Mouse (Mus musculus) midbrain, embryonic 15.5 days (tissue): ENCODE measurements around the gene Eif2b5. TPM values are rescaled to one million over a fixed set of nuclear protein-coding genes. Genes with fewer than 3 reads are reported as not detected.
"Not testable (repeated sequence)": the region's sequence is repeated elsewhere in the genome, so short reads cannot be mapped to it uniquely, and the experiment has no call there.

Experiments used
- ATAC-seq: fragments of 200-750 bp; cut with Nextera tagmentation; replicated peaks from 2 replicates; pipeline ENCODE4 v1.8.0; 2017; ENCODE audit warnings: moderate TSS enrichment
- H3K27ac ChIP-seq: fragments of 300-500 bp; sonication (generic); 2 replicates; pipeline ENCODE4 v1.5.1; 2015; ENCODE audit warnings: mild to moderate bottlenecking, inconsistent platforms
- H3K27me3 ChIP-seq: fragments of 300-500 bp; sonication (generic); replicated peaks from 2 replicates; pipeline ENCODE4 v1.6.1; 2015; ENCODE audit warnings: inconsistent platforms
- H3K36me3 ChIP-seq: fragments of 300-500 bp; sonication (generic); replicated peaks from 2 replicates; pipeline ENCODE4 v1.6.1; 2015; ENCODE audit warnings: inconsistent platforms
- H3K4me1 ChIP-seq: fragments of 300-500 bp; sonication (generic); 2 replicates; pipeline ENCODE4 v1.6.1; 2015; ENCODE audit warnings: inconsistent platforms
- H3K4me2 ChIP-seq: fragments of 300-500 bp; sonication (generic); 2 replicates; pipeline ENCODE4 v1.6.1; 2015; ENCODE audit warnings: inconsistent platforms, mild to moderate bottlenecking, moderate library complexity
- H3K4me3 ChIP-seq: fragments of 300-500 bp; sonication (generic); 2 replicates; pipeline ENCODE4 v1.5.1; 2015; ENCODE audit warnings: mild to moderate bottlenecking, inconsistent platforms
- H3K9ac ChIP-seq: fragments of 300-500 bp; sonication (generic); 2 replicates; pipeline ENCODE4 v1.6.1; 2015; ENCODE audit warnings: mild to moderate bottlenecking, inconsistent platforms
- H3K9me3 ChIP-seq: fragments of 300-500 bp; sonication (generic); 2 replicates; pipeline ENCODE4 v1.6.1; 2016; ENCODE audit warnings: inconsistent platforms
- WGBS: fragments of 180-500 bp; shearing (Covaris S2); methylation state at CpG from one replicate; pipeline ENCODE4 v1.1.7; 2015; ENCODE audit warnings: mixed read lengths; 5-methylcytosine and 5-hydroxymethylcytosine counted together
- polyA plus RNA-seq: library from polyadenylated mRNA; unstranded; fragments of >200 nt; fragmentation: Nextera tagmentation; extraction: Ambion mirVana; gene quantifications from 2 replicates; pipeline ENCODE4 v1.2.1, GENCODE M21; 2015

Gene Eif2b5
- 96.2 and 100 TPM in 2 replicates for polyA plus RNA-seq

GRCm38 (mm10) chr16:20498677-20499475 lies at the start of gene Eif2b5:
Eif2b5 (plus strand) TSS chr16:20498817.
- Histone ChIP-seq H3K27ac (peak within 1 kb of the TSS; percentile 86), H3K36me3 (peaks cover 29% of the 10 kb centered on the region), H3K27me3 (peaks cover 7% of the 10 kb centered on the region; the same call in 1 of the 2 replicates), H3K4me1 (peaks cover 22% of the 10 kb centered on the region), H3K9me3 (no peaks in the 10 kb centered on the region), H3K9ac (peak within 1 kb of the TSS; percentile 92), H3K4me2 (peak within 1 kb of the TSS; percentile 76), H3K4me3 (peak within 1 kb of the TSS; percentile 94)
- under 1% methylated on average over 49 of the region's 49 CpGs for WGBS
- ATAC-seq, result peak; percentile 96

GRCm38 (mm10) chr16:20451774-20452173 lies 46.8 kb upstream of the Eif2b5 start:
- Histone ChIP-seq H3K27ac (no peak overlapping the region), H3K4me1 (no peaks in the 10 kb centered on the region), H3K36me3 (no peaks in the 10 kb centered on the region), H3K9me3 (no peaks in the 10 kb centered on the region), H3K4me2 (no peak overlapping the region), H3K4me3 (no peak overlapping the region), H3K27me3 (no peaks in the 10 kb centered on the region), H3K9ac (no peak overlapping the region)
- no peak for ATAC-seq
- WGBS, result 81% methylated on average over 6 of the region's 6 CpGs

GRCm38 (mm10) chr16:20454155-20454654 lies 44.4 kb upstream of the Eif2b5 start:
- ATAC-seq, result no peak
- no peak overlapping the region for H3K27ac ChIP-seq
- WGBS, result 90% methylated on average over 6 of the region's 6 CpGs

GRCm38 (mm10) chr16:20456106-20456505 lies 42.5 kb upstream of the Eif2b5 start:
- Histone ChIP-seq H3K27me3 (no peaks in the 10 kb centered on the region), H3K4me3 (no peak overlapping the region), H3K4me1 (no peaks in the 10 kb centered on the region), H3K36me3 (no peaks in the 10 kb centered on the region), H3K27ac (no peak overlapping the region), H3K4me2 (no peak overlapping the region), H3K9me3 (no peaks in the 10 kb centered on the region), H3K9ac (no peak overlapping the region)
- WGBS, result 56% methylated on average over 1 of the region's 1 CpGs
- ATAC-seq, result no peak

More at GRCm38 (mm10) chr16:20454155-20454654, 44.4 kb upstream of the Eif2b5 start:
- H3K36me3 ChIP-seq, result no peaks in the 10 kb centered on the region
- H3K27me3 ChIP-seq, result no peaks in the 10 kb centered on the region
- no peaks in the 10 kb centered on the region for H3K4me1 ChIP-seq
- no peak overlapping the region for H3K9ac ChIP-seq
- H3K4me2 ChIP-seq, result no peak overlapping the region
- no peaks in the 10 kb centered on the region for H3K9me3 ChIP-seq
- no peak overlapping the region for H3K4me3 ChIP-seq

- H3K4me2 ChIP-seq, ATAC-seq, H3K4me1 ChIP-seq, H3K9ac ChIP-seq, H3K36me3 ChIP-seq, H3K27ac ChIP-seq, H3K27me3 ChIP-seq, H3K4me3 ChIP-seq, H3K9me3 ChIP-seq: not testable (repeated sequence)
- 94% methylated on average over 5 of the region's 5 CpGs for WGBS
These were observed 39.9 kb upstream of the Eif2b5 start for GRCm38 (mm10) chr16:20458736-20459135.

- Histone ChIP-seq H3K4me3 (no peak overlapping the region), H3K9me3 (no peaks in the 10 kb centered on the region), H3K4me1 (no peaks in the 10 kb centered on the region), H3K36me3 (no peaks in the 10 kb centered on the region), H3K27ac (no peak overlapping the region), H3K9ac (no peak overlapping the region), H3K4me2 (no peak overlapping the region), H3K27me3 (no peaks in the 10 kb centered on the region)
- ATAC-seq, result no peak
These were observed 33.9 kb upstream of the Eif2b5 start for GRCm38 (mm10) chr16:20464725-20465124.

GRCm38 (mm10) chr16:20470981-20471380 lies 27.6 kb upstream of the Eif2b5 start:
- ATAC-seq, result no peak
- H3K36me3 ChIP-seq, result no peaks in the 10 kb centered on the region
- no peaks in the 10 kb centered on the region for H3K4me1 ChIP-seq
- H3K27me3 ChIP-seq, result no peaks in the 10 kb centered on the region
- H3K9me3 ChIP-seq, result no peaks in the 10 kb centered on the region
- no peak overlapping the region for H3K4me3 ChIP-seq
- 89% methylated on average over 2 of the region's 2 CpGs for WGBS
- no peak overlapping the region for H3K27ac ChIP-seq
- H3K4me2 ChIP-seq, result no peak overlapping the region
- no peak overlapping the region for H3K9ac ChIP-seq

GRCm38 (mm10) chr16:20471686-20472085 lies 26.9 kb upstream of the Eif2b5 start:
- WGBS, result 78% methylated on average over 1 of the region's 1 CpGs
- H3K9ac ChIP-seq, result no peak overlapping the region
- H3K4me2 ChIP-seq, result no peak overlapping the region
- no peaks in the 10 kb centered on the region for H3K4me1 ChIP-seq
- no peaks in the 10 kb centered on the region for H3K27me3 ChIP-seq
- ATAC-seq, result no peak
- no peaks in the 10 kb centered on the region for H3K36me3 ChIP-seq
- no peaks in the 10 kb centered on the region for H3K9me3 ChIP-seq
- H3K4me3 ChIP-seq, result no peak overlapping the region
- H3K27ac ChIP-seq, result no peak overlapping the region

GRCm38 (mm10) chr16:20473748-20474147 lies 24.9 kb upstream of the Eif2b5 start:
- H3K9me3 ChIP-seq, result no peaks in the 10 kb centered on the region
- 71% methylated on average over 1 of the region's 1 CpGs for WGBS
- H3K36me3 ChIP-seq, result no peaks in the 10 kb centered on the region
- no peak overlapping the region for H3K4me3 ChIP-seq
- H3K9ac ChIP-seq, result no peak overlapping the region
- no peaks in the 10 kb centered on the region for H3K4me1 ChIP-seq
- H3K4me2 ChIP-seq, result no peak overlapping the region
- no peak overlapping the region for H3K27ac ChIP-seq
- no peak for ATAC-seq
- no peaks in the 10 kb centered on the region for H3K27me3 ChIP-seq

GRCm38 (mm10) chr16:20474211-20474610 lies 24.4 kb upstream of the Eif2b5 start:
- ATAC-seq, result no peak
- WGBS, result 95% methylated on average over 8 of the region's 8 CpGs

GRCm38 (mm10) chr16:20474786-20475185 lies 23.8 kb upstream of the Eif2b5 start:
- ATAC-seq, result no peak
- no peaks in the 10 kb centered on the region for H3K36me3 ChIP-seq
- no peak overlapping the region for H3K4me3 ChIP-seq
- no peak overlapping the region for H3K4me2 ChIP-seq
- no peaks in the 10 kb centered on the region for H3K4me1 ChIP-seq
- no peak overlapping the region for H3K9ac ChIP-seq
- 89% methylated on average over 6 of the region's 6 CpGs for WGBS
- no peaks in the 10 kb centered on the region for H3K9me3 ChIP-seq
- H3K27me3 ChIP-seq, result no peaks in the 10 kb centered on the region
- H3K27ac ChIP-seq, result no peak overlapping the region

More at GRCm38 (mm10) chr16:20474211-20474610, 24.4 kb upstream of the Eif2b5 start:
- H3K4me3 ChIP-seq, result no peak overlapping the region
- H3K9me3 ChIP-seq, result no peaks in the 10 kb centered on the region
- no peaks in the 10 kb centered on the region for H3K27me3 ChIP-seq
- H3K27ac ChIP-seq, result no peak overlapping the region
- H3K4me1 ChIP-seq, result no peaks in the 10 kb centered on the region
- H3K9ac ChIP-seq, result no peak overlapping the region
- no peaks in the 10 kb centered on the region for H3K36me3 ChIP-seq
- no peak overlapping the region for H3K4me2 ChIP-seq

GRCm38 (mm10) chr16:20475335-20475734 lies 23.3 kb upstream of the Eif2b5 start:
- H3K27me3 ChIP-seq, result no peaks in the 10 kb centered on the region
- WGBS, result 77% methylated on average over 1 of the region's 1 CpGs
- H3K9me3 ChIP-seq, result no peaks in the 10 kb centered on the region
- no peak overlapping the region for H3K9ac ChIP-seq
- H3K4me2 ChIP-seq, result no peak overlapping the region
- H3K27ac ChIP-seq, result no peak overlapping the region
- H3K4me3 ChIP-seq, result no peak overlapping the region
- H3K4me1 ChIP-seq, result no peaks in the 10 kb centered on the region
- no peak for ATAC-seq
- no peaks in the 10 kb centered on the region for H3K36me3 ChIP-seq

- ATAC-seq, result no peak
- no peak overlapping the region for H3K4me2 ChIP-seq
- H3K9me3 ChIP-seq, result no peaks in the 10 kb centered on the region
- no peak overlapping the region for H3K27ac ChIP-seq
- H3K27me3 ChIP-seq, result no peaks in the 10 kb centered on the region
- H3K9ac ChIP-seq, result no peak overlapping the region
- H3K4me3 ChIP-seq, result no peak overlapping the region
- 53% methylated on average over 1 of the region's 1 CpGs for WGBS
- no peaks in the 10 kb centered on the region for H3K4me1 ChIP-seq
- no peaks in the 10 kb centered on the region for H3K36me3 ChIP-seq
These were observed 21.8 kb upstream of the Eif2b5 start for GRCm38 (mm10) chr16:20476857-20477256.
